Mouse (Mus musculus): ENCODE data around the gene C1qtnf4.

C1qtnf4 gene

GRCm38 (mm10) chr2:90885218-90886041 lies at the start of gene C1qtnf4:
C1qtnf4 (plus strand) TSS chr2:90885860.
- peak; percentile 24 for DNase-seq

GRCm38 (mm10) chr2:90838621-90839020 lies 47.0 kb upstream of the C1qtnf4 start:
- DNase-seq = no peak

- DNase-seq = no peak
These were observed 42.0 kb upstream of the C1qtnf4 start for GRCm38 (mm10) chr2:90843666-90844065.

- no peak for DNase-seq
These were observed 41.4 kb upstream of the C1qtnf4 start for GRCm38 (mm10) chr2:90844262-90844661.

GRCm38 (mm10) chr2:90845234-90845633 lies 40.4 kb upstream of the C1qtnf4 start:
- no peak for DNase-seq

GRCm38 (mm10) chr2:90846171-90846570 lies 39.5 kb upstream of the C1qtnf4 start:
- peak; percentile 32 for DNase-seq

GRCm38 (mm10) chr2:90846597-90846954 lies 39.1 kb upstream of the C1qtnf4 start:
- no peak for DNase-seq

- DNase-seq = peak; percentile 99
These were observed 38.5 kb upstream of the C1qtnf4 start, which contains the start of gene Mtch2 for GRCm38 (mm10) chr2:90846955-90847680. Mtch2 (plus strand) TSS chr2:90847155.

- DNase-seq = no peak
These were observed 38.0 kb upstream of the C1qtnf4 start for GRCm38 (mm10) chr2:90847681-90848050.

- DNase-seq = no peak
These were observed 37.3 kb upstream of the C1qtnf4 start for GRCm38 (mm10) chr2:90848331-90848730.

- DNase-seq = no peak
These were observed 35.3 kb upstream of the C1qtnf4 start for GRCm38 (mm10) chr2:90850401-90850800.

GRCm38 (mm10) chr2:90861486-90861885 lies 24.2 kb upstream of the C1qtnf4 start:
- DNase-seq = no peak

- DNase-seq = no peak
These were observed 21.5 kb upstream of the C1qtnf4 start for GRCm38 (mm10) chr2:90864184-90864583.

GRCm38 (mm10) chr2:90866524-90866923 lies 19.1 kb upstream of the C1qtnf4 start:
- peak; percentile 87 for DNase-seq

GRCm38 (mm10) chr2:90870136-90870601 lies 15.5 kb upstream of the C1qtnf4 start:
- DNase-seq = no peak

- no peak for DNase-seq
These were observed 14.3 kb upstream of the C1qtnf4 start for GRCm38 (mm10) chr2:90871180-90871961.

GRCm38 (mm10) chr2:90874025-90874424 lies 11.6 kb upstream of the C1qtnf4 start:
- DNase-seq = no peak

GRCm38 (mm10) chr2:90875239-90875638 lies 10.4 kb upstream of the C1qtnf4 start:
- no peak for DNase-seq

GRCm38 (mm10) chr2:90877584-90878259 lies 7.9 kb upstream of the C1qtnf4 start:
- DNase-seq = no peak

GRCm38 (mm10) chr2:90879419-90879818 lies 6.2 kb upstream of the C1qtnf4 start:
- DNase-seq = no peak

GRCm38 (mm10) chr2:90880144-90880785 lies 5.4 kb upstream of the C1qtnf4 start:
- no peak for DNase-seq

- DNase-seq = no peak
These were observed 3.8 kb upstream of the C1qtnf4 start for GRCm38 (mm10) chr2:90881824-90882223.

Measured in kidney, postnatal 14 days (tissue).